Mouse (Mus musculus): ENCODE results near the gene Hist1h3e. TPM values are rescaled to one million over a fixed set of nuclear protein-coding genes. Genes with fewer than 3 reads are reported as not detected.

Hist1h3e gene
- total RNA-seq, 2 experiments from 2014 or later: 49.0 to 79.9 TPM

- intact Hi-C loops (cut with DNase I): loop anchor here (5.0 kb wide), 1 partner anchor 52 kb away; the partner anchor contains the start of gene Hist1h4d
- peak; percentile 64 to 73 for DNase-seq
These were observed 31.8 kb downstream of the Hist1h3e start for GRCm38 (mm10) chr13:23530181-23530900.

GRCm38 (mm10) chr13:23529480-23530165 is 32.5 kb downstream of the Hist1h3e start:
- intact Hi-C loops (cut with DNase I): loop anchor here (5.0 to 10.0 kb wide), 2 partner anchors 53 to 1815 kb away; partner anchors contain the start of genes Hist1h2ai, Hist1h2bl, Hist1h3h and Hist1h4d
- no peak for DNase-seq

DNA sequence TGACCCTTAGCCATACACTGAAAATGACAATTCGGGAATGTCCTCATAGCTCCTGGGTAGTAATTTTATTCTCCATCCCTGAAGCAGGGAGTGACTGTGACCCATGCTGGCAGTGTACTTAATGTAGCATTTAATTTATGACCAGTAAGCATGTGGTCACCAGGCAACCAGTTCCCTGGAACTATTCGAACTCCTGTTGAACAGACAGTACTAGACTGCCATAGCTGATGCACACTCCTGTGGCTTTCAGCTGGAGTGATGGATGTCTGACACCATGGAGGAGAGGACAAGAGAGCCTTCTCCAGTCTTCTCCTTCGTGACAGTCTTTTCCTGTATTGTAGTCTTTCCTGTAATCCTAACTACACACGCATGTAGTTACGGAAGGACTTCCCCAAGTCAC is 33.2 kb downstream of the Hist1h3e start:
- no peak for DNase-seq
- intact Hi-C loops (cut with DNase I): loop anchor here (10.0 kb wide), 1 partner anchor 1814 kb away; the partner anchor contains the start of genes Hist1h2ai, Hist1h2bl and Hist1h3h

DNA sequence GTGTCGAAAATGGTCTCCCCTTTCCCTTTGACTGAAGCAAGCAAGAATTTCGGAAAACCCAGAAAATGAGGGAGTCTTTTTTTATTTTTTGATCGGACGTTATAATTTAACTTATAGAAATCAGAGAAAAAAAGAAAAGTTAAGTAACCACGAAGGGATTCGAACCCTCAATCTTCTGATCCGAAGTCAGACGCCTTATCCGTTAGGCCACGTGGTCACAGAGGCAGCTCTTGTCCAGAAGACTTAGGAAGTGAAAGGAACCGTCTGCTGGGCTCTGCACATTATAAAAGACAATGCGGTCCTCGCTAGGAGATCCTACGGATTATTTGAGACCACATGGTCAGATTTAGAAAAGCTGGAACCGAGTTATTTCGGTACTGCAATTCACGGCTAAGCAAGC is 35.9 kb downstream of the Hist1h3e start:
- DNase-seq: peak; percentile 90 to 95
- intact Hi-C loops (cut with DNase I): loop anchor here (10.0 kb wide), 1 partner anchor 1812 kb away; the partner anchor contains the start of genes Hist1h2ai, Hist1h2bl and Hist1h3h

DNA sequence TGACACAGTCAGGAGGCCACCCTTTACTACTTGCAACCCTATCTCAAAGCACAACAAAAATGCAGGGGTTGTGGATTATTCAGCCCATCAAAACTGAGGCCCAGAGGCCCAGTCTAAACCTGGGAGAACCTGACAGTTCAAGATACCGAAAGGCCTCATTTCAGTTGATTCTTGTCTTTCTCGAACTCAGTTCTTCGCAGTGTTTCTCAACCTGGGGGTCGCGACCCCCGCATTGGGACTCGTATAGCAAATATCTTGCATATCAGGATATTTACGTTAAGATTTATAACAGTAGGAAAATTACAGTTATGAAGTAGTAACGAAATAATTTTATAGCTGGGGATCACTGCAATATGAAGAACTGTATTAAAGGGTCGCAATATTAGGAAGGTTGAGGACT is 36.3 kb downstream of the Hist1h3e start:
- DNase-seq: no peak
- intact Hi-C loops (cut with DNase I): loop anchor here (2.0 to 10.0 kb wide), 2 partner anchors 95 to 1811 kb away; partner anchors contain the start of genes Hist1h2ai, Hist1h2bl and Hist1h3h

DNA sequence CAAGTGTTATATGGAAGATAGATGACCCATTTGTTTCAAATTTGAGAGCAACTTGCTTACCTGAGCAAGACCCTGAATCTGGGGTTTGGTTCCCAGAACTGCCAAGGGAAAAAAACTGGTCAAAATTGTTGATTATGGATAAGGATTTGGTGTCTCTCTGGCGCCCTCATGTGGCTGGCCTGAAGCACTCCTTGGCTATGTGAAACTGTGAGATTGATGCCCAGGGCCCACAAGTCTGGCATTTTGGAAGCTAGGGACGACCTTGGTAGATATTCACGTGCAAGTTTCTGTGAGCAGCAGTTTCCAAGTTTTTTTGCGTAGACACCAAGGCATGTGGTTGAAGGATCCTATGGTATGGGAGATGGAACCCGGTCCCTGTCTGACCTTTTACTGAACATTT is 37.5 kb downstream of the Hist1h3e start:
- intact Hi-C loops (cut with DNase I): loop anchor here (2.0 to 10.0 kb wide), 2 partner anchors 94 to 1810 kb away; partner anchors contain the start of genes Hist1h2ai, Hist1h2bl and Hist1h3h
- peak; percentile 82 to 85 for DNase-seq

DNA sequence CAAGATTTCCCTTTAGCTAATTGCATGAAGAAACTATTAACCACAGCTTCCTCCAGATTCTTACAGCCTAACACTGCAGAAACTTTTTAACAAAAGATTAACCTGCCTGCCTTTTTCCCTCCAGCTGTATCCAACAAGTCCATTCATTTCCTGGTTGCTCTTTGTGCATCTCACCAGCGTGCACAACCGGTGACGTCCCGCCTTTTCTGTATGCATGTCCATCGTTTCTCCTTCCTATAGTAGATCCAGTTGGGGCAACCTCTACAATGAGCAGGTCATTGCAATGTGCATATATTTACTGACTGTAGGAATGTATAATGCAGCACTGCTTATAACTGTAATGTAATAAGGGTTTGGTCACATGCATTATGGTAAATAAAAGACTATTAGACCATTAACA is 38.2 kb downstream of the Hist1h3e start:
- intact Hi-C loops (cut with DNase I): loop anchor here (2.0 to 10.0 kb wide), 2 partner anchors 93 to 1809 kb away; partner anchors contain the start of genes Hist1h2ai, Hist1h2bl and Hist1h3h
- DNase-seq: no peak

- DNase-seq: peak; percentile 75 to 79
- intact Hi-C loops (cut with DNase I): loop anchor here (10.0 kb wide), 1 partner anchor 1807 kb away; the partner anchor contains the start of genes Hist1h2ai, Hist1h2bl and Hist1h3h
These were observed 40.5 kb downstream of the Hist1h3e start for GRCm38 (mm10) chr13:23521703-23522102.

DNA sequence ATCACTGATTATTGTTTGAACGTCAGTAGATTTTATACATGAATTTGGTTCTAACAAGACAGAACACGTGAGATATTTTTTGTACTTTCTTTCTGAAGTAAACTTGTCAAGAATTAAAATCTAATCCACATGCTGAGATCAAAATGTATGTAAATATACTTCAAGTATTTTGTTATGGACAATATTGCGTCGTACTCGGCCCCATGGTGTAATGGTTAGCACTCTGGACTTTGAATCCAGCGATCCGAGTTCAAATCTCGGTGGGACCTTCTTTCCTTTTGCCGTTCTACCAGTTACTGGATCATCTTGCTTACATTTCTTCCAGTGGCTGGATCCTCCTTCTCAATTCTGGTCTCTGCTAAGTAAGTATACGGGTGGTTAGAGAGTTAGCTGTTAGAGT is 42.8 kb downstream of the Hist1h3e start:
- intact Hi-C loops (cut with DNase I): loop anchor here (2.0 to 5.0 kb wide), 5 partner anchors 73 to 1577 kb away; partner anchors contain the start of gene Zfp322a
- peak; percentile 76 to 80 for DNase-seq

GRCm38 (mm10) chr13:23518885-23519284 is 43.3 kb downstream of the Hist1h3e start:
- DNase-seq: peak; percentile 74 to 83
- intact Hi-C loops (cut with DNase I): loop anchor here (2.0 to 5.0 kb wide), 5 partner anchors 72 to 1577 kb away; partner anchors contain the start of gene Zfp322a

DNA sequence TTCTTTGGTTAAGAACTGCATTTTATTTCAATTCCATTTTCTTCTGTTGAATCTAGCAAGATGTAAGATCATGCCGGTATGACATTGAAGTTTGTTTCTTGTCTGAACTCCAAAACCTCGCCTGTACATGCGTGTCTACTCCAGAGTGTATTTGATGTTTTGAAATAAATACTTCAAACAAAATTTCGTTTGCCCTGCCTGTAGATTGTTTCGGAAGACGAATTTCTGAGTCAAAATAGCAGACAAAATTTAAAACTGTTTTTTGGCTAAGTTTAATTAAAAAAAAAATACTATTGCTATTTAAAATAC is 43.9 kb downstream of the Hist1h3e start:
- DNase-seq: no peak
- intact Hi-C loops (cut with DNase I): loop anchor here (2.0 to 5.0 kb wide), 5 partner anchors 71 to 1576 kb away; partner anchors contain the start of gene Zfp322a

DNA sequence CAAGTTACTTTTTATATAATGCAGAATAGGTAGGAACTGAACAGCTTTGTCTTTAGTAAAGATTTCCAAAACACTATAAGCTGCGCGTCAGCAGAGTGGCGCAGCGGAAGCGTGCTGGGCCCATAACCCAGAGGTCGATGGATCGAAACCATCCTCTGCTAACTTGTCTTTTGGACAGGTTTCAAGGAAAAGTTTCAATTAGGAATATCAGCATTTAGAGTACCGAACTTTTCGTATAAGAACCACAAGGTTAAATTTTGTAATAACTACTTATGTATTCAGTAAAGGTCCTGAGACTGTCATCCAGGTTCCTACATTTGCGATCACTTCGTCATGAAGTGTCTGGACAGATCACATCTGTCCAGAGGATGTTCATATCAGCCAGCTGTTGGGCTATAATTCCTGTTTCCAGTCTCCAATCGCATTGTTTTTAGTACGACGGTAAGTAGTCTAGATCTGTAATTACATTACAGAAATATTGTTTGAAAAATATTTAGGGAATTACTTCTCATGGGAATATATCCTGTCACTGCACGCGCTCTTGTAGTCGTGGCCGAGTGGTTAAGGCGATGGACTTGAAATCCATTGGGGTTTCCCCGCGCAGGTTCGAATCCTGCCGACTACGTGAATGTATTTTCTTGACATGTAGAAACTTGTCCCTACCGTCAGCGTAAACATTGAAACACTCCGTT is 44.4 kb downstream of the Hist1h3e start:
- peak; percentile 86 to 88 for DNase-seq
- intact Hi-C loops (cut with DNase I): loop anchor here (2.0 to 5.0 kb wide), 6 partner anchors 65 to 1575 kb away; partner anchors contain the start of gene Zfp322a

GRCm38 (mm10) chr13:23516822-23517602 is 45.2 kb downstream of the Hist1h3e start:
- intact Hi-C loops (cut with DNase I): loop anchor here (2.0 to 5.0 kb wide), 4 partner anchors 64 to 1575 kb away; partner anchors contain the start of gene Zfp322a
- peak; percentile 76 to 80 for DNase-seq

- intact Hi-C loops (cut with DNase I): loop anchor here (2.0 to 5.0 kb wide), 4 partner anchors 63 to 1574 kb away; partner anchors contain the start of gene Zfp322a
- no peak for DNase-seq
These were observed 46.1 kb downstream of the Hist1h3e start for GRCm38 (mm10) chr13:23515826-23516620.

- DNase-seq: no peak
- intact Hi-C loops (cut with DNase I): loop anchor here (5.0 kb wide), 3 partner anchors 148 to 1573 kb away; partner anchors contain the start of gene Zfp322a
These were observed 46.9 kb downstream of the Hist1h3e start for GRCm38 (mm10) chr13:23515281-23515680.

DNA sequence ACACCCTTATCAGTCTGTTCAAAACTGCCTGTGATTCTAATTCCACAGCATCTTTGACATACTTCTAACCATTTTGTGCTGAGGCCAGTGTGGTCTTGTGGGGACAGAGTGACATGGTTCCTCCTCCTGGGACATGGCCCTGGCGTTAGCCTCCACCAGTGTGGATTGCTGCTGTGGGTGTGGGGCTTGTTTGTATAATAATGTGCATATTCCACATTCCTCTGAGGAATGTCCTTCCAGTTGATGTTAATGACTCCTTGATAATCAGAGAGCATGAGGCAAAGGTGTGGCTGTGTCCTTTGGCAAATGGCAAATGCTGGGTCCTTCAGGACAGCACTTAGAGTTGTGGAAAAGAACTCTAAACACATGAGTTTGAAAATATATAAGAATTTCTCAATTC is 48.7 kb downstream of the Hist1h3e start:
- no peak for DNase-seq
- intact Hi-C loops (cut with DNase I): no loop called here

All from heart, postnatal 14 days (tissue).